Mouse (Mus musculus): Measurements from ENCODE around the gene Gm3591. TPM values are rescaled to one million over a fixed set of nuclear protein-coding genes. Genes with fewer than 3 reads are reported as not detected.
"Not testable (repeated sequence)": the region's sequence is repeated elsewhere in the genome, so short reads cannot be mapped to it uniquely, and the experiment has no call there.

Gene Gm3591
- total RNA-seq (2015) (not detected in 2 replicates), total RNA-seq (2017) (not detected in 2 replicates)

DNA sequence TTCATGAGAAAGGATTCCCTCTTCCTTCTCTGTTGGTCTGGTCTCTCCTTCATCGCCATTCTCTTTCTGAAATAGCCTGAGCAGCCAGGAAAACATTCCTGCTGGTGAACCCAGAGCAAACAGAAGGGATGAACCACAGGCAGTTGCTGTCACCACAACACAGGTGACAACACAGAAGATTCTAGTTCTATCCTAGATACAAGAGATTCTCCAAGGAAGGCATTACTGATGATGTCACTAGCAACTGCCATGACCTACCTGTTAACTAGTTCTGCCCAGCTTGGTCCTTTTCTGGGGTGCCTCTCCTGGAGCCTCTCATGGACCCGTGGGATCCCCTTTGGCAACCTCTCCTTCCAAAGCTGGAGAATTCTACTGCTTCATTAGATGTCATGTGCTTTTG lies at the start of gene Gm3591:
Gene Gm3591, minus strand, starts transcription at position 101 of the 400 bp plus-strand sequence.
- ATAC-seq (replicated peaks; ENCODE audit: poor library complexity) = not testable (repeated sequence)

DNA sequence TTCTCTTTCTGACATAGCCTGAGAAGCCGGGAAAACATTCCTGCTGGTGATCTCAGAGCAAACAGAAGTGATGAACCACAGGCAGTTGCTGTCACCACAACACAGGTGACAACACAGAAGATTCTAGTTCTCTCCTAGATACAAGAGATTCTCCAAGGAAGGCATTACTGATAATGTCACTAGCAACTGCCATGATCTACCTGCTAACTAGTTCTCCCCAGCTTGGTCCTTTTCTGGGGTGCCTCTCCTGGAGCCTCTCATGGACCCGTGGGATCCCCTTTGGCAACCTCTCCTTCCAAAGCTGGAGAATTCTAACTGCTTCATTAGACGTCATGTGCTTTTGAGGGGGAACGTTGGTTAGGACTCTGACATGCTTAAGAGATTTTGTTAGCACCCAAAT lies 32.2 kb upstream of the Gm3591 start, which contains the start of gene Gm3594:
Gene Gm3594, minus strand, starts transcription at position 101 of the 400 bp plus-strand sequence.
- not testable (repeated sequence) for ATAC-seq (replicated peaks; ENCODE audit: poor library complexity)

DNA sequence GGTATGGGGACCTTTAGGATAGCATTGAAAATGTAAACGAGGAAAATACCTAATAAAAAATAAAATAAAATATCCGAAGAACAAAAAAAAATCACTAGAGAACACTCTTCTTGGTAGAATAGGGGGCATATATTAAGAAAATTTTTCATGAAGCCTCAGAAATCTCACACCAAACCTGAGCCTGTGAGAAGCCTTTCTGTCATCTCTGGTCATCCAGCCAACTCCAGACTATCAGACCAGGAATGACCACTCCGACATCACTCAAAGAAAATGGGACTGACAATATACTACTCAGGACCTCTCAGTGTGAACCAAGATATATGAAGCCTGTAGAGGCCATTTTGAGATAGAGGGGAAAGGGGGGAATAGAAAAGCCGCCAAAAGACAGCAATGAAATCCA lies 28.5 kb upstream of the Gm3591 start:
- not testable (repeated sequence) for ATAC-seq (replicated peaks; ENCODE audit: poor library complexity)

DNA sequence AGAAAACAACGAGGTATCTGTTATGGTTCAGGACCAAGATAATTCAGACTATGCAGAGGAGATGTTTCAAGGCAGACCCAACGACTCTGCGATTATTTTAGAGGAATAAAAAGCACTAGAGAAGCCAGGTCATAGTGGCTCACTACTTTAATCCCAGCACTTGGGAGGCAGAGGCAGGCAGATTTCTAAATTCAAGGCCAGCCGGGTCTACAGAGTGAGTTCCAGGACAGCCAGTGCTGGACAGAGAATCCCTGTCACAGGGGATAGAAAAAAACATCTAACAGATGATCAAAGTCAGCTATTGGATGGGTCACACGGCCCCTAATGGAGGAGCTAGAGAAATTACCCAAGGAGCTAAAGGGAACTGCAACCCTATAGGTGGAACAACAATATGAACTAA lies 27.9 kb upstream of the Gm3591 start:
- ATAC-seq (replicated peaks; ENCODE audit: poor library complexity) = not testable (repeated sequence)

DNA sequence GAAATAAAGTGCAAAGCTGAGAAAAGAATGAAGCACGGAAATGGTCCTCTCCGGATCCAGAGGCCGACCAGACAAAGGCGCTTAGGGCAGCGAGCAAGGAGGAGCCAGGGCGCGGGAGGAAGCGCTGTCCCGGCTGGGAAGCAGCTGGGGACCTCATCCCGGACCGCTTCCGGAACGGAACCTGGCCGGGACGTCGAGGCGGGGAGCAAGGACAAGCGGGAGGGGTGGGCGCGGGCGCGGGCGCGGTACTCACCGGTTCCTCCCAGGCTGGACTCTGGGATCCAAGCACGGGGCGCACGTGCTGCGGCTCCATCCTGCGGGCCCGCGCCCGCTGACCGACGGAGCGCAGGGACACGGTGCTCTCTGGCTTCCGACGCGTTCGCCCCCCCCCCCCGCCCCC lies 14.5 kb upstream of the Gm3591 start:
- ATAC-seq (replicated peaks; ENCODE audit: poor library complexity) = not testable (repeated sequence)

DNA sequence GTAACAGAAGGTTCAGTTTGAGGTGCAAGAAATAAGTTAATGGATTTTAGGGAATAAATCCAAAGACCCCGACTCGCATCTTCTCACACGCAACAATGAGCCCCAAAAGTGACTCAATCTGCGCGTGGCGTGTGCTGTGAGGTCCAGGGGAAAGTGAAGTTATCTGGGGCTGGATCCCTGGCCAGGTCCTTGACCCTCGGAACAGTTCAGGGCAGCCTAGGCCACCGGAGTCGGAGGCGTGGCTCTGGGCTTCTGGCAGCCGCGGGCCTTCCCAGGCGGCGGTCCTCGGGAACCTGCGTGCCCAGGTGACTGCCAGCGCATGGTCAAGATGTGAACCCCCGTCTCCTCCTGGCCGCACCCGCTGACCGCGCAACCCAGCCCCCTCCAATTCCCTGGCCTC lies 14.1 kb upstream of the Gm3591 start:
- not testable (repeated sequence) for ATAC-seq (replicated peaks; ENCODE audit: poor library complexity)

DNA sequence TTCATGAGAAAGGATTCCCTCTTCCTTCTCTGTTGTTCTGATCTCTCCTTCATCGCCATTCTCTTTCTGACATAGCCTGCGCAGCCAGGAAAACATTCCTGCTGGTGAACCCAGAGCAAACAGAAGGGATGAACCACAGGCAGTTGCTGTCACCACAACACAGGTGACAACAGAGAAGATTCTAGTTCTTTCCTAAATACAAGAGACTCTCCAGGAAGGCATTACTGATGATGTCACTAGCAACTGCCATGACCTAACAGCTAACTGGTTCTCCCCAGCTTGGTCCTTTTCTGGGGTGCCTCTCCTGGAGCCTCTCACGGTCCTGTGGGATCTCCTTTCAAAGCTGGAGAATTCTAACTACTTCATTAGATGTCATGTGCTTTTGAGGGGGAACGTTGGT lies 22.1 kb downstream of the Gm3591 start, which contains the start of gene Gm16440:
Gene Gm16440, minus strand, starts transcription at position 101 of the 400 bp plus-strand sequence.
- ATAC-seq (replicated peaks; ENCODE audit: poor library complexity) = not testable (repeated sequence)

Other genes with a start within 250 kb of the Gm3591 start
- gene Gm21560, start 193.2 kb downstream of the Gm3591 start, total RNA-seq (2015) = not detected in 2 replicates
- not detected in 2 replicates for gene Gm21560, start 193.2 kb downstream of the Gm3591 start, total RNA-seq (2017)
- gene Gm3411, start 125.2 kb downstream of the Gm3591 start, total RNA-seq (2015) = 0.35 TPM in 1 of 2 replicates, not detected in the other
- not detected in 2 replicates for gene Gm3411, start 125.2 kb downstream of the Gm3591 start, total RNA-seq (2017)
- gene Gm21103, start 107.6 kb downstream of the Gm3591 start, total RNA-seq (2015) = not detected in 2 replicates
- gene Gm21103, start 107.6 kb downstream of the Gm3591 start, total RNA-seq (2017) = not detected in 2 replicates
- gene Gm3618, start 68.8 kb downstream of the Gm3591 start, total RNA-seq (2015) = not detected in 2 replicates
- not detected in 2 replicates for gene Gm3618, start 68.8 kb downstream of the Gm3591 start, total RNA-seq (2017)
- not detected in 2 replicates for gene Gm16440, start 22.2 kb downstream of the Gm3591 start, total RNA-seq (2015)
- not detected in 2 replicates for gene Gm16440, start 22.2 kb downstream of the Gm3591 start, total RNA-seq (2017)
- not detected in 2 replicates for gene Gm3594, start 32.1 kb upstream of the Gm3591 start, total RNA-seq (2015)
- gene Gm3594, start 32.1 kb upstream of the Gm3591 start, total RNA-seq (2017) = not detected in 2 replicates
- gene Gm8356, start 124.8 kb upstream of the Gm3591 start, total RNA-seq (2015) = not detected in 2 replicates
- gene Gm8356, start 124.8 kb upstream of the Gm3591 start, total RNA-seq (2017) = not detected in 2 replicates
- gene Gm3629, start 178.1 kb upstream of the Gm3591 start, total RNA-seq (2015) = 0.27 TPM in 1 of 2 replicates, not detected in the other
- not detected in 2 replicates for gene Gm3629, start 178.1 kb upstream of the Gm3591 start, total RNA-seq (2017)
- not detected in 2 replicates for gene Gm3460, start 209.9 kb upstream of the Gm3591 start, total RNA-seq (2015)
- gene Gm3460, start 209.9 kb upstream of the Gm3591 start, total RNA-seq (2017) = not detected in 2 replicates

Data from megakaryocyte progenitor cell, adult 5-6 weeks (primary cell).